Comparison of ENCODE assay signal across 8 mouse cellular contexts in the genomic region with DNA sequence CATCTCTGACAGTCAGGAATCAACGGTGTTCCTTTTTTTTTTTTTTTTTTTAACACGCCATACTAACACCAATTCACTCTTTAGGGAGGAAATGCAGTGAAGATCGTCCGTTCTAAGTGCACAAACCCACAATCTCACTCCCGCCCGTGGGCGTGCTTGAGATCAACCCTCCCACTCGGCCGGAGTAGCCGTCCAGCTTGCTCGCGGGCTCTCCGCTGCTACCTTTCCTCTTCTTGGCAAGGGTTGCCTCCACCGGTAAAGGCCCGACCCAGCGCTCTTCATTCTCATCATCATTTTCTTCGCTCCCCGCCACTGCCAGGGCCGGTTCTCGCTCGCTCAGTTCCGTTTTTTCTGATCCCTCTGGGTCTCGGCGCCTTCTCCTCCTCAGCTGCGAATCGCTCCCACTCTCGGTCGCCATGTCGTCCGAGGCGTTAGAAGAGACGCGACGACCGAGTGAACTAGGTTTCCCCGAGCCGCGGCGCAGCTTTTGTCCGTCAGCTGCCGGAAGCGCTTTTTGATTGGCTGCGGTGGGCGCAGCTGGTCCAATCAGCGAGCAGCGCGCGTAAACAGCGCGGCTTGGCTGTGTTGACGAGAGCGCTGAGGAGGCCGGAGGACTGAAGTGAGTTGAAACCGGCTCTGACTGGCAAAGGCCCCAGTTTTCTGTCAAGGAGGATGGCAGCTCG. TPM values are rescaled to one million over a fixed set of nuclear protein-coding genes. Genes with fewer than 3 reads are reported as not detected.
DNase-seq lines count a peak whose midpoint lies in the region; ATAC-seq lines count a peak whose summit lies in the region.

A gene (plus strand): TSS at position 228 of the 683 bp plus-strand sequence.
A gene (minus strand): TSS at position 460 of the 683 bp plus-strand sequence.

- under 1% methylated on average over 55 of the region's 55 CpGs for WGBS in forebrain, embryonic 14.5 days
- WGBS in neural tube, embryonic 15.5 days = under 1% methylated on average over 55 of the region's 55 CpGs

- peak within 1 kb of the TSS; percentile 91 for H3K27ac ChIP-seq in forebrain, embryonic 14.5 days (ENCODE audit: low read depth, low read length)
- H3K27ac ChIP-seq in neural tube, embryonic 15.5 days (replicated peaks) = peak within 1 kb of the TSS; percentile 93

- H3K36me3 ChIP-seq in forebrain, embryonic 14.5 days (ENCODE audit: control insufficient read depth, insufficient read depth, low read length) = 0 out of 2 replicates have a peak, but pooled peaks cover 4% of the 10 kb centered on the region
- no peaks in the 10 kb centered on the region for H3K36me3 ChIP-seq in neural tube, embryonic 15.5 days

- peak within 1 kb of the TSS; percentile 81 for H3K4me3 ChIP-seq in forebrain, embryonic 14.5 days (ENCODE audit: low read depth, low read length)
- H3K4me3 ChIP-seq in neural tube, embryonic 15.5 days (replicated peaks) = peak within 1 kb of the TSS; percentile 71

- intact Hi-C loops in heart, postnatal 14 days (cut with DNase I) = loop anchor here (5.0 kb wide), 1 partner anchor 51 kb away; a partner anchor contains a TSS

- H3K27me3 ChIP-seq in forebrain, embryonic 14.5 days (replicated peaks; ENCODE audit: control insufficient read depth, insufficient read depth, low read length) = no peaks in the 10 kb centered on the region
- no peaks in the 10 kb centered on the region for H3K27me3 ChIP-seq in neural tube, embryonic 15.5 days (replicated peaks)

- no peaks in the 10 kb centered on the region for H3K9me3 ChIP-seq in forebrain, embryonic 14.5 days (replicated peaks; ENCODE audit: control insufficient read depth, low read length)
- no peaks in the 10 kb centered on the region for H3K9me3 ChIP-seq in neural tube, embryonic 15.5 days (replicated peaks)

- peak within 1 kb of the TSS; percentile 74 for H3K4me2 ChIP-seq in forebrain, embryonic 14.5 days (ENCODE audit: low read length)
- peak within 1 kb of the TSS; percentile 86 for H3K4me2 ChIP-seq in neural tube, embryonic 15.5 days

- DNase-seq in ES-CJ7 (ENCODE audit: low read depth, low spot score) = peak; percentile 96
- peak; percentile 91 for DNase-seq in cerebellum, adult 11 months
- DNase-seq in forebrain, embryonic 14.5 days (ENCODE audit: low spot score) = peak; percentile 99
- peak; percentile 96 to 98 for DNase-seq in heart, postnatal 14 days
- DNase-seq in layer of hippocampus, adult 11-12 months (ENCODE audit: low spot score) = peak; percentile 94
- DNase-seq in lung, adult 18-20 months = peak; percentile 95
- peak; percentile 96 for DNase-seq in testis, postnatal 14 days (ENCODE audit: low spot score)

- peak within 1 kb of the TSS; percentile 86 for H3K9ac ChIP-seq in forebrain, embryonic 14.5 days (ENCODE audit: low read length)
- peak within 1 kb of the TSS; percentile 76 for H3K9ac ChIP-seq in neural tube, embryonic 15.5 days (replicated peaks)

- peak; percentile 100 for ATAC-seq in forebrain, embryonic 14.5 days
- peak; percentile 100 for ATAC-seq in neural tube, embryonic 15.5 days (ENCODE audit: low FRiP score)

- peaks cover 13% of the 10 kb centered on the region; the same call in 1 of the 2 replicates for H3K4me1 ChIP-seq in forebrain, embryonic 14.5 days (ENCODE audit: control insufficient read depth, insufficient read depth, low read length)
- peaks cover 21% of the 10 kb centered on the region for H3K4me1 ChIP-seq in neural tube, embryonic 15.5 days

RNA-seq across cellular contexts. Expression of the first gene that starts in this region (rescaled TPM):
- 27.9 and 33.1 TPM in 2 replicates for polyA plus RNA-seq in forebrain, embryonic 14.5 days (2014; fragmentation: Nextera tagmentation; extraction: Ambion mirVana)
- total RNA-seq in heart, postnatal 14 days (2021) = 1 to 10 TPM; 1.4 to 1.9 TPM
- 10.6 and 22.3 TPM in 2 replicates for polyA plus RNA-seq in neural tube, embryonic 15.5 days (2015; fragmentation: Nextera tagmentation; extraction: Ambion mirVana)

RNA-seq across cellular contexts. Expression of the second gene that starts in this region (rescaled TPM):
- polyA plus RNA-seq in forebrain, embryonic 14.5 days (2014; fragmentation: Nextera tagmentation; extraction: Ambion mirVana) = 7.8 and 9.0 TPM in 2 replicates
- 1 to 10 TPM; 8.4 TPM for total RNA-seq in heart, postnatal 14 days (2021)
- 6.8 and 8.6 TPM in 2 replicates for polyA plus RNA-seq in neural tube, embryonic 15.5 days (2015; fragmentation: Nextera tagmentation; extraction: Ambion mirVana)

Comparison
In these comparisons a context has a peak if more than half of its experiments do, and no peak if none do; other contexts are left out.
1. Peak in every context shown above with its lines: DNase-seq, ATAC-seq, H3K4me3 ChIP-seq and H3K27ac ChIP-seq.